In the genomic region with DNA sequence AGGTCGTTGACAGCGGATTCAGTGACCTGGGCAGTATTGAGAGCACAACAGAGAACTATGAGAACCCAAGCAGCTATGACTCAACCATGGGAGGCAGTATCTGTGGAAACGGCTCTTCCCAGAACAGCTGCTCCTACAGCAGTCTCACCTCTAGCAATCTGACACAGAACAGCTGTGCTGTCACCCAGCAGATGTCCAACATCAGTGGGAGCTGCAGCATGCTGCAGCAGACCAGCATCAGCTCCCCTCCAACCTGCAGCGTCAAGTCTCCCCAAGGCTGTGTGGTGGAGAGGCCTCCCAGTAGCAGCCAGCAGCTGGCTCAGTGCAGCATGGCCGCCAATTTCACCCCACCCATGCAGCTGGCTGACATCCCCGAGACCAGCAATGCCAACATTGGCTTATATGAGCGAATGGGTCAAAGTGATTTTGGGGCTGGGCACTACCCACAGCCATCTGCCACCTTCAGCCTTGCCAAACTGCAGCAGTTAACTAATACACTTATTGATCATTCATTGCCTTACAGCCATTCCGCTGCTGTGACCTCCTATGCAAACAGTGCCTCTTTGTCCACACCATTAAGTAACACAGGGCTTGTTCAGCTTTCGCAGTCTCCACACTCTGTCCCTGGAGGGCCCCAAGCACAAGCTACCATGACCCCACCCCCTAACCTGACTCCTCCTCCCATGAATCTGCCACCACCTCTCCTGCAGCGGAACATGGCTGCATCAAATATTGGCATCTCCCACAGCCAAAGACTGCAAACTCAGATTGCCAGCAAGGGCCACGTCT, we compare ENCODE assay signal across 10 mouse cellular contexts. TPM values are rescaled to one million over a fixed set of nuclear protein-coding genes. Genes with fewer than 3 reads are reported as not detected.
DNase-seq lines count a peak whose midpoint lies in the region; ATAC-seq and TF ChIP-seq lines count a peak whose summit lies in the region.
"Had no signal": no experiment of that assay in that cellular context is flagged by ENCODE, and none has a peak within 500 bp of the region (broad histone marks: within the 10 kb centered on the region; RNA-seq: fewer than 3 reads in every experiment).

No protein-coding gene starts in this region.

- H3K36me3 ChIP-seq in hindbrain, embryonic 16.5 days (ENCODE audit: control insufficient read depth, insufficient read depth, low read length): peaks cover 28% of the 10 kb centered on the region

- DNase-seq in cerebellum, postnatal 10 days: peak; percentile 73 to 75
- DNase-seq in cerebellum, adult 9-10 months: no peak
- no peak for DNase-seq in left cerebral cortex, adult 2 months (ENCODE audit: extremely low spot score in 1 of 2, low spot score in 2 of 2)
- DNase-seq in left cerebral cortex, adult 8-10 months (ENCODE audit: low spot score in 2 of 2): no peak
- peak; percentile 59 to 85 for DNase-seq in lung, postnatal 4 days
- no peak for DNase-seq in gastrocnemius, postnatal 36 days

- WGBS in hindbrain, embryonic 16.5 days: 73% methylated on average over 11 of the region's 11 CpGs

- H3K9me3 ChIP-seq in hindbrain, embryonic 16.5 days (ENCODE audit: control insufficient read depth, low read length): no peaks in the 10 kb centered on the region

- peak overlapping the region; percentile 32 for H3K27ac ChIP-seq in left cerebral cortex, adult 2 months
- H3K27ac ChIP-seq in hindbrain, embryonic 16.5 days (ENCODE audit: low read depth, low read length): no peak overlapping the region; the same call in 1 of the 2 replicates

- no peak overlapping the region for H3K9ac ChIP-seq in hindbrain, embryonic 16.5 days (ENCODE audit: low read depth, low read length)

- H3K4me1 ChIP-seq in hindbrain, embryonic 16.5 days (ENCODE audit: control insufficient read depth, insufficient read depth, low read depth, low read length): no peaks in the 10 kb centered on the region

- peak; percentile 80 for ATAC-seq in hindbrain, embryonic 16.5 days
- no peak for ATAC-seq in megakaryocyte progenitor cell, adult 5-6 weeks (replicated peaks; ENCODE audit: poor library complexity)
- ATAC-seq: activated CD4-positive, CD25-positive, alpha-beta regulatory T cell, adult 4 months had no signal

- H3K4me2 ChIP-seq in hindbrain, embryonic 16.5 days (ENCODE audit: low read length): no peak overlapping the region

- TF ChIP-seq CTCF in left cerebral cortex, adult 2 months (IDR thresholded peaks at IDR 0.05): no peak

- no peak overlapping the region for H3K4me3 ChIP-seq in left cerebral cortex, adult 2 months
- H3K4me3 ChIP-seq in hindbrain, embryonic 16.5 days (ENCODE audit: low read length): no peak overlapping the region

- intact Hi-C loops in left cerebral cortex, adult 2 months (cut with DNase I): loop anchor here (10.0 kb wide), 1 partner anchor 55 kb away; no protein-coding TSS in a partner anchor
- intact Hi-C loops in gastrocnemius, postnatal 36 days (cut with DNase I): no loop called here

- no peaks in the 10 kb centered on the region for H3K27me3 ChIP-seq in hindbrain, embryonic 16.5 days (replicated peaks; ENCODE audit: control insufficient read depth, insufficient read depth, low read length)

RNA-seq across cellular contexts. Expression of a gene that starts 44.5 kb away (rescaled TPM):
- total RNA-seq in left cerebral cortex, adult 2 months (2021): not detected
- total RNA-seq in left cerebral cortex, adult 8-10 months (2022): not detected
- 0.14 TPM in 1 of 2 replicates, not detected in the other for polyA plus RNA-seq in hindbrain, embryonic 16.5 days (2015; fragmentation: Nextera tagmentation; extraction: Ambion mirVana)
- not detected in 2 replicates for total RNA-seq in megakaryocyte progenitor cell, adult 5-6 weeks (2015)
- not detected in 2 replicates for total RNA-seq in megakaryocyte progenitor cell, adult 5-6 weeks (2017)
- total RNA-seq in gastrocnemius, postnatal 36 days (2021): 10 to 100 TPM; 39.1 to 62.1 TPM
- total RNA-seq: common myeloid progenitor, adult 5-6 weeks had no signal
- polyA plus RNA-seq: activated CD4-positive, CD25-positive, alpha-beta regulatory T cell, adult 4 months had no signal

Comparison
In these comparisons a context has a peak if more than half of its experiments do, and no peak if none do; other contexts are left out.
1. DNase-seq: peak in cerebellum, postnatal 10 days (2 of 2) and lung, postnatal 4 days (2 of 2); none in cerebellum, adult 9-10 months (single experiment), left cerebral cortex, adult 2 months (0 of 2), left cerebral cortex, adult 8-10 months (0 of 2) and gastrocnemius, postnatal 36 days (0 of 2).
2. RNA of a gene that starts 44.5 kb away (total RNA-seq): 39.1 to 62.1 TPM in gastrocnemius, postnatal 36 days; not detected in left cerebral cortex, adult 8-10 months, not detected in left cerebral cortex, adult 2 months and not detected in megakaryocyte progenitor cell, adult 5-6 weeks; every median in the first group is over 10 times any median in the second.